Mouse (Mus musculus): Measurements from ENCODE around the gene Mum1. TPM values are rescaled to one million over a fixed set of nuclear protein-coding genes. Genes with fewer than 3 reads are reported as not detected.
A peak's percentile ranks its signal among the peaks of the same experiment; 100 is the strongest.

The Mum1 gene
- polyA plus RNA-seq, 1 experiment from 2014 or later = 112 TPM

- Histone ChIP-seq H3K9me3 (no peaks in the 10 kb centered on the region), H3K4me3 (replicated peaks) (no peak overlapping the region), H3K4me2 (no peak overlapping the region), H3K36me3 (peaks cover 98% of the 10 kb centered on the region), H3K27ac (no peak overlapping the region), H3K9ac (replicated peaks) (no peak overlapping the region), H3K27me3 (no peaks in the 10 kb centered on the region), H3K4me1 (replicated peaks) (no peaks in the 10 kb centered on the region; the same call in 1 of the 2 replicates)
- no peak for ATAC-seq (ENCODE audit: insufficient number of reproducible peaks, insufficient read depth, low FRiP score, low TSS enrichment, low read depth)
- 93% methylated on average over 9 of the region's 9 CpGs for WGBS
Measured at GRCm38 (mm10) chr10:80278390-80278789, 52.2 kb downstream of the Mum1 start.

GRCm38 (mm10) chr10:80279273-80279672 lies 53.0 kb downstream of the Mum1 start:
- WGBS = 96% methylated on average over 12 of the region's 12 CpGs
- H3K4me1 ChIP-seq (replicated peaks) = no peaks in the 10 kb centered on the region
- H3K27me3 ChIP-seq = no peaks in the 10 kb centered on the region
- H3K4me2 ChIP-seq = no peak overlapping the region
- no peak overlapping the region for H3K27ac ChIP-seq
- H3K4me3 ChIP-seq (replicated peaks) = no peak overlapping the region
- peaks cover 98% of the 10 kb centered on the region for H3K36me3 ChIP-seq
- no peak overlapping the region for H3K9ac ChIP-seq (replicated peaks)
- H3K9me3 ChIP-seq = no peaks in the 10 kb centered on the region
- no peak for ATAC-seq (ENCODE audit: insufficient number of reproducible peaks, insufficient read depth, low FRiP score, low TSS enrichment, low read depth)

GRCm38 (mm10) chr10:80281304-80281703 lies 55.1 kb downstream of the Mum1 start:
- Histone ChIP-seq H3K9me3 (no peaks in the 10 kb centered on the region), H3K4me3 (replicated peaks) (no peak overlapping the region), H3K27ac (no peak overlapping the region), H3K4me2 (no peak overlapping the region), H3K4me1 (replicated peaks) (no peaks in the 10 kb centered on the region), H3K27me3 (no peaks in the 10 kb centered on the region), H3K36me3 (peaks cover 98% of the 10 kb centered on the region), H3K9ac (replicated peaks) (no peak overlapping the region)
- ATAC-seq (ENCODE audit: insufficient number of reproducible peaks, insufficient read depth, low FRiP score, low TSS enrichment, low read depth) = no peak
- 85% methylated on average over 7 of the region's 7 CpGs for WGBS

- H3K36me3 ChIP-seq = peaks cover 98% of the 10 kb centered on the region
Measured at GRCm38 (mm10) chr10:80281921-80282371, 55.7 kb downstream of the Mum1 start.

GRCm38 (mm10) chr10:80282481-80283441 lies 56.5 kb downstream of the Mum1 start:
- H3K4me1 ChIP-seq (replicated peaks) = no peaks in the 10 kb centered on the region
- H3K27ac ChIP-seq = no peak overlapping the region
- H3K4me3 ChIP-seq (replicated peaks) = no peak overlapping the region
- no peaks in the 10 kb centered on the region for H3K9me3 ChIP-seq
- ATAC-seq (ENCODE audit: insufficient number of reproducible peaks, insufficient read depth, low FRiP score, low TSS enrichment, low read depth) = no peak
- H3K27me3 ChIP-seq = no peaks in the 10 kb centered on the region
- peaks cover 98% of the 10 kb centered on the region for H3K36me3 ChIP-seq
- WGBS = 88% methylated on average over 20 of the region's 20 CpGs
- H3K9ac ChIP-seq (replicated peaks) = no peak overlapping the region
- no peak overlapping the region for H3K4me2 ChIP-seq

More at GRCm38 (mm10) chr10:80281921-80282371, 55.7 kb downstream of the Mum1 start:
- 79% methylated on average over 8 of the region's 8 CpGs for WGBS
- Histone ChIP-seq H3K27ac (no peak overlapping the region), H3K4me1 (replicated peaks) (no peaks in the 10 kb centered on the region), H3K27me3 (no peaks in the 10 kb centered on the region), H3K4me2 (no peak overlapping the region), H3K4me3 (replicated peaks) (no peak overlapping the region), H3K9ac (replicated peaks) (no peak overlapping the region), H3K9me3 (no peaks in the 10 kb centered on the region)
- no peak for ATAC-seq (ENCODE audit: insufficient number of reproducible peaks, insufficient read depth, low FRiP score, low TSS enrichment, low read depth)

- Histone ChIP-seq H3K4me3 (replicated peaks) (no peak overlapping the region), H3K9me3 (no peaks in the 10 kb centered on the region), H3K4me2 (no peak overlapping the region), H3K27me3 (no peaks in the 10 kb centered on the region), H3K4me1 (replicated peaks) (no peaks in the 10 kb centered on the region), H3K9ac (replicated peaks) (no peak overlapping the region), H3K27ac (no peak overlapping the region), H3K36me3 (peaks cover 88% of the 10 kb centered on the region)
- WGBS = 80% methylated on average over 13 of the region's 15 CpGs
- ATAC-seq (ENCODE audit: insufficient number of reproducible peaks, insufficient read depth, low FRiP score, low TSS enrichment, low read depth) = no peak
Measured at GRCm38 (mm10) chr10:80285222-80286070, 59.2 kb downstream of the Mum1 start.

GRCm38 (mm10) chr10:80288097-80288496 lies 61.9 kb downstream of the Mum1 start:
- WGBS = 90% methylated on average over 12 of the region's 12 CpGs
- H3K27ac ChIP-seq = no peak overlapping the region
- no peak overlapping the region for H3K4me2 ChIP-seq
- H3K4me1 ChIP-seq (replicated peaks) = peaks cover 5% of the 10 kb centered on the region; the same call in 1 of the 2 replicates
- ATAC-seq (ENCODE audit: insufficient number of reproducible peaks, insufficient read depth, low FRiP score, low TSS enrichment, low read depth) = no peak
- no peak overlapping the region for H3K4me3 ChIP-seq (replicated peaks)
- no peak overlapping the region for H3K9ac ChIP-seq (replicated peaks)
- H3K36me3 ChIP-seq = peaks cover 62% of the 10 kb centered on the region
- no peaks in the 10 kb centered on the region for H3K9me3 ChIP-seq
- H3K27me3 ChIP-seq = no peaks in the 10 kb centered on the region

GRCm38 (mm10) chr10:80288657-80289056 lies 62.4 kb downstream of the Mum1 start:
- no peak overlapping the region for H3K4me2 ChIP-seq
- H3K27ac ChIP-seq = no peak overlapping the region
- ATAC-seq (ENCODE audit: insufficient number of reproducible peaks, insufficient read depth, low FRiP score, low TSS enrichment, low read depth) = no peak
- WGBS = 71% methylated on average over 8 of the region's 8 CpGs
- no peak overlapping the region for H3K9ac ChIP-seq (replicated peaks)
- no peak overlapping the region for H3K4me3 ChIP-seq (replicated peaks)
- H3K36me3 ChIP-seq = peaks cover 60% of the 10 kb centered on the region
- no peaks in the 10 kb centered on the region for H3K27me3 ChIP-seq
- H3K9me3 ChIP-seq = no peaks in the 10 kb centered on the region
- H3K4me1 ChIP-seq (replicated peaks) = peaks cover 10% of the 10 kb centered on the region

GRCm38 (mm10) chr10:80292251-80293146 lies 66.3 kb downstream of the Mum1 start, which contains the start of gene Rps15:
Rps15 (plus strand) TSS chr10:80292453.
- WGBS = under 1% methylated on average over 72 of the region's 72 CpGs
- ATAC-seq (ENCODE audit: insufficient number of reproducible peaks, insufficient read depth, low FRiP score, low TSS enrichment, low read depth) = peak; percentile 70
- H3K4me2 ChIP-seq = peak within 1 kb of the TSS; percentile 94
- peaks cover 8% of the 10 kb centered on the region for H3K27me3 ChIP-seq
- peak within 1 kb of the TSS; percentile 93 for H3K27ac ChIP-seq
- H3K9ac ChIP-seq (replicated peaks) = peak within 1 kb of the TSS; percentile 99
- H3K9me3 ChIP-seq = no peaks in the 10 kb centered on the region
- peaks cover 36% of the 10 kb centered on the region for H3K36me3 ChIP-seq
- H3K4me1 ChIP-seq (replicated peaks) = peaks cover 26% of the 10 kb centered on the region
- H3K4me3 ChIP-seq (replicated peaks) = peak within 1 kb of the TSS; percentile 97

- WGBS = 19% methylated on average over 14 of the region's 14 CpGs
Measured at GRCm38 (mm10) chr10:80293325-80293724, 67.1 kb downstream of the Mum1 start.

More at GRCm38 (mm10) chr10:80293325-80293724, 67.1 kb downstream of the Mum1 start:
- peak overlapping the region; percentile 97 for H3K4me3 ChIP-seq (replicated peaks)
- H3K9ac ChIP-seq (replicated peaks) = peak overlapping the region; percentile 99
- no peaks in the 10 kb centered on the region for H3K9me3 ChIP-seq
- H3K4me2 ChIP-seq = peak overlapping the region; percentile 94
- peaks cover 29% of the 10 kb centered on the region for H3K36me3 ChIP-seq
- H3K27me3 ChIP-seq = peaks cover 17% of the 10 kb centered on the region
- peak overlapping the region; percentile 93 for H3K27ac ChIP-seq
- H3K4me1 ChIP-seq (replicated peaks) = peaks cover 26% of the 10 kb centered on the region
- no peak for ATAC-seq (ENCODE audit: insufficient number of reproducible peaks, insufficient read depth, low FRiP score, low TSS enrichment, low read depth)
